Mouse (Mus musculus): ENCODE measurements around the gene Sez6l2.

DNA sequence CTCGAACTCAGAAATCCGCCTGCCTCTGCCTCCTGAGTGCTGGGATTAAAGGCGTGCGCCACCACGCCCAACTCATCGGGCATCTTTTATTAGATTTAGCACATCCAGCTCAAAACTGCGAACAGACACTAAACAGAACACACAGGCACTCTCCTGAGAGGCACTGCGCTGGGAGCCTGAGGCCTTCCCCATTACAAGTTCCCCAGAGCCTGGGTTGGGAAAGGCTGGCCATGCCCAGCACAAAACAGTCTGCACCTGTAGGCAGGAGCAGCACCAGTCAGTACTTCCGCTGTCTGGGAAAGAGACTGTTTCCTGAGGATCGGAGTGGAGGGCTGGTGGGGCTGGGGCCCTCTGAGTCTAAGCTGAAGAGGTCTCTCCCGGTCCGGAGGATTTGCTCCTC is 64.6 kb downstream of the Sez6l2 start:
- TF ChIP-seq POLR2A (IDR thresholded peaks at IDR 0.05; ENCODE audit: borderline replicate concordance, low read depth, low read length) = no peak
- TF ChIP-seq CTCF (IDR thresholded peaks at IDR 0.05; ENCODE audit: low read depth, low read length) = no peak
